ENCODE assay signal across 32 mouse cellular contexts in the genomic region with DNA sequence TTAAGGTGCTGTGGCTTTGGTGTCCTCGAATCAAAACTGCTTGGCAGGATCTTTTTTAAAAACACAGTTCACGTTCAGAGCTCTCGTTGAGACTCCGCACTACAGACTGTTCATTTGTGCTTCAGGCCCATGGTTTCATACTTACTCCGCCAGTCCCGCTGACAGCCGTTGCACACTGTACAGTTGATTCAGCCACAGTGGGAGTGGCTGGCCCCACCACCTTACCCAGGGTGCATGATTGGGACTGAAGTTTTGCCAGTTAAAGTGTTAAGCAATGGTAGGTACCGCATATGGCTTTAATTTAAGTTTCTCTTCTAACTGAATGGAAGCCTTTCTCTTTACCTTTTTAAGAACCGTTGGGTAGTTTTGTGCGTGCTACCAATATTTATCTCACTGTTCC. TPM values are rescaled to one million over a fixed set of nuclear protein-coding genes. Genes with fewer than 3 reads are reported as not detected.
DNase-seq lines count a peak whose midpoint lies in the region; ATAC-seq lines count a peak whose summit lies in the region.
"Had no signal": no experiment of that assay in that cellular context is flagged by ENCODE, and none has a peak within 500 bp of the region (broad histone marks: within the 10 kb centered on the region; RNA-seq: fewer than 3 reads in every experiment).

No protein-coding gene starts in this region.

- H3K4me2 ChIP-seq in embryonic facial prominence, embryonic 12.5 days (replicated peaks), result no peak overlapping the region
- H3K4me2 ChIP-seq in limb, embryonic 13.5 days (replicated peaks), result no peak overlapping the region
- H3K4me2 ChIP-seq in midbrain, embryonic 16.5 days (ENCODE audit: low read length), result no peak overlapping the region
- H3K4me2 ChIP-seq: forebrain, embryonic 12.5 days; heart, embryonic 11.5 days; hindbrain, embryonic 15.5 days; kidney, embryonic 15.5 days; liver, embryonic 11.5 days; lung, embryonic 15.5 days; midbrain, embryonic 13.5 days; neural tube, embryonic 15.5 days; stomach, embryonic 15.5 days had no signal

- peaks cover 31% of the 10 kb centered on the region for H3K36me3 ChIP-seq in embryonic facial prominence, embryonic 12.5 days
- H3K36me3 ChIP-seq in limb, embryonic 13.5 days, result peaks cover 43% of the 10 kb centered on the region
- peaks cover 13% of the 10 kb centered on the region for H3K36me3 ChIP-seq in midbrain, embryonic 16.5 days (ENCODE audit: control insufficient read depth, insufficient read depth, low read length)

- ATAC-seq in embryonic facial prominence, embryonic 12.5 days (ENCODE audit: insufficient number of reproducible peaks, insufficient read depth, low FRiP score, low TSS enrichment), result 0 out of 2 replicates have a peak, but pooled peaks have one; percentile 60
- ATAC-seq in limb, embryonic 13.5 days (ENCODE audit: low FRiP score, low read depth), result peak; percentile 85; the same call in 1 of the 2 replicates
- no peak for ATAC-seq in midbrain, embryonic 16.5 days
- ATAC-seq: forebrain, postnatal 0 days; inflammation-experienced regulatory T-cells, adult 6 months; midbrain, embryonic 13.5 days had no signal

- H3K4me1 ChIP-seq in embryonic facial prominence, embryonic 12.5 days, result no peaks in the 10 kb centered on the region
- peaks cover 33% of the 10 kb centered on the region for H3K4me1 ChIP-seq in limb, embryonic 13.5 days
- no peaks in the 10 kb centered on the region for H3K4me1 ChIP-seq in midbrain, embryonic 16.5 days (ENCODE audit: control insufficient read depth, insufficient read depth, low read length)
- H3K4me1 ChIP-seq: forebrain, embryonic 12.5 days; hindbrain, embryonic 10.5 days; hindbrain, embryonic 15.5 days; kidney, embryonic 15.5 days; lung, embryonic 15.5 days; midbrain, embryonic 13.5 days; neural tube, embryonic 15.5 days; stomach, embryonic 15.5 days had no signal

- no peak overlapping the region for H3K4me3 ChIP-seq in embryonic facial prominence, embryonic 12.5 days
- no peak overlapping the region for H3K4me3 ChIP-seq in limb, embryonic 13.5 days
- H3K4me3 ChIP-seq in midbrain, embryonic 16.5 days (ENCODE audit: low read depth, low read length), result no peak overlapping the region
- H3K4me3 ChIP-seq: erythroblast, embryonic 14.5 days; forebrain, embryonic 12.5 days; hindbrain, embryonic 10.5 days; hindbrain, embryonic 15.5 days; kidney, embryonic 15.5 days; left cerebral cortex, adult 2 months; lung, embryonic 15.5 days; megakaryocyte, embryonic 14.5 days; midbrain, embryonic 13.5 days; neural tube, embryonic 15.5 days; stomach, embryonic 15.5 days had no signal

- 0 out of 2 replicates have a peak overlapping the region, but pooled peaks have one; percentile 23 for H3K27ac ChIP-seq in embryonic facial prominence, embryonic 12.5 days
- peak overlapping the region; percentile 80 for H3K27ac ChIP-seq in limb, embryonic 13.5 days
- no peak overlapping the region for H3K27ac ChIP-seq in midbrain, embryonic 16.5 days (ENCODE audit: low read length)
- H3K27ac ChIP-seq: forebrain, embryonic 12.5 days; hindbrain, embryonic 10.5 days; hindbrain, embryonic 15.5 days; kidney, embryonic 15.5 days; left cerebral cortex, adult 2 months; lung, embryonic 15.5 days; midbrain, embryonic 13.5 days; neural tube, embryonic 15.5 days; stomach, embryonic 15.5 days had no signal

- H3K9me3 ChIP-seq in embryonic facial prominence, embryonic 12.5 days, result no peaks in the 10 kb centered on the region
- no peaks in the 10 kb centered on the region for H3K9me3 ChIP-seq in limb, embryonic 13.5 days
- H3K9me3 ChIP-seq in midbrain, embryonic 16.5 days (replicated peaks; ENCODE audit: control insufficient read depth, low read length, poor library complexity, severe bottlenecking), result no peaks in the 10 kb centered on the region
- H3K9me3 ChIP-seq: forebrain, embryonic 12.5 days; hindbrain, embryonic 10.5 days; hindbrain, embryonic 15.5 days; kidney, embryonic 15.5 days; lung, embryonic 15.5 days; megakaryocyte, embryonic 14.5 days; midbrain, embryonic 13.5 days; neural tube, embryonic 15.5 days; stomach, embryonic 15.5 days had no signal

- DNase-seq in fibroblast of lung, adult 2 months (ENCODE audit: low read depth), result peak; percentile 82
- no peak for DNase-seq in adipocyte (ENCODE audit: low spot score)
- no peak for DNase-seq in heart, postnatal 25 days (ENCODE audit: low spot score)
- DNase-seq in heart, postnatal 4 days, result no peak
- DNase-seq: adrenal gland, postnatal 14 days; B cell, adult 2 months; cerebellum, adult 11 months; cerebellum, adult 9-10 months; forebrain, postnatal 0 days; gastrocnemius, postnatal 10 days; kidney, adult 11 months; kidney, postnatal 25 days; retina, postnatal 1 day; right cerebral cortex, postnatal 14 days had no signal

- 56% methylated on average over 10 of the region's 10 CpGs for WGBS in embryonic facial prominence, embryonic 12.5 days
- 47% methylated on average over 10 of the region's 10 CpGs for WGBS in limb, embryonic 13.5 days
- WGBS in midbrain, embryonic 16.5 days, result 91% methylated on average over 10 of the region's 10 CpGs

- no peaks in the 10 kb centered on the region for H3K27me3 ChIP-seq in embryonic facial prominence, embryonic 12.5 days
- H3K27me3 ChIP-seq in limb, embryonic 13.5 days, result no peaks in the 10 kb centered on the region
- no peaks in the 10 kb centered on the region for H3K27me3 ChIP-seq in midbrain, embryonic 16.5 days (ENCODE audit: control insufficient read depth, insufficient read depth, low read depth, low read length)
- H3K27me3 ChIP-seq: forebrain, embryonic 12.5 days; hindbrain, embryonic 15.5 days; kidney, embryonic 15.5 days; lung, embryonic 15.5 days; megakaryocyte, embryonic 14.5 days; midbrain, embryonic 13.5 days; neural tube, embryonic 15.5 days; stomach, embryonic 15.5 days had no signal

- intact Hi-C loops in heart, postnatal 25 days (cut with DNase I), result no loop called here

- H3K9ac ChIP-seq in embryonic facial prominence, embryonic 12.5 days, result no peak overlapping the region
- H3K9ac ChIP-seq in limb, embryonic 13.5 days, result no peak overlapping the region
- no peak overlapping the region for H3K9ac ChIP-seq in midbrain, embryonic 16.5 days (ENCODE audit: low read depth, low read length)
- H3K9ac ChIP-seq: forebrain, embryonic 12.5 days; forebrain, postnatal 0 days; hindbrain, embryonic 15.5 days; kidney, embryonic 15.5 days; lung, embryonic 15.5 days; midbrain, embryonic 13.5 days; neural tube, embryonic 15.5 days; stomach, embryonic 15.5 days had no signal

RNA-seq across cellular contexts. Expression of a gene that starts 44.6 kb away (rescaled TPM):
- 58.9 and 63.3 TPM in 2 replicates for polyA plus RNA-seq in embryonic facial prominence, embryonic 12.5 days (2016; fragmentation: Nextera tagmentation; extraction: Ambion mirVana)
- polyA plus RNA-seq in limb, embryonic 13.5 days (2015; fragmentation: Nextera tagmentation; extraction: Ambion mirVana), result 57.8 and 61.7 TPM in 2 replicates
- 49.6 and 50.4 TPM in 2 replicates for polyA plus RNA-seq in midbrain, embryonic 16.5 days (2015; fragmentation: Nextera tagmentation; extraction: Ambion mirVana)
- 10 to 100 TPM; 17.8 to 18.7 TPM for total RNA-seq in heart, postnatal 25 days (2021)
- 10 to 100 TPM; 28.0 to 28.7 TPM for total RNA-seq in heart, postnatal 4 days (2021)

RNA-seq across cellular contexts. Expression of a gene that starts 45.4 kb away (rescaled TPM):
- 24.2 and 25.4 TPM in 2 replicates for polyA plus RNA-seq in embryonic facial prominence, embryonic 12.5 days (2016; fragmentation: Nextera tagmentation; extraction: Ambion mirVana)
- polyA plus RNA-seq in limb, embryonic 13.5 days (2015; fragmentation: Nextera tagmentation; extraction: Ambion mirVana), result 17.5 and 20.1 TPM in 2 replicates
- polyA plus RNA-seq in midbrain, embryonic 16.5 days (2015; fragmentation: Nextera tagmentation; extraction: Ambion mirVana), result 17.2 and 20.1 TPM in 2 replicates
- 10 to 100 TPM; 14.8 to 18.5 TPM for total RNA-seq in heart, postnatal 25 days (2021)
- total RNA-seq in heart, postnatal 4 days (2021), result 10 to 100 TPM; 20.4 to 22.1 TPM

RNA-seq across cellular contexts. Expression of a gene that starts 55.4 kb away (rescaled TPM):
- 0.49 and 0.71 TPM in 2 replicates for polyA plus RNA-seq in embryonic facial prominence, embryonic 12.5 days (2016; fragmentation: Nextera tagmentation; extraction: Ambion mirVana)
- polyA plus RNA-seq in limb, embryonic 13.5 days (2015; fragmentation: Nextera tagmentation; extraction: Ambion mirVana), result 2.5 and 2.8 TPM in 2 replicates
- polyA plus RNA-seq in midbrain, embryonic 16.5 days (2015; fragmentation: Nextera tagmentation; extraction: Ambion mirVana), result 1.9 and 3.9 TPM in 2 replicates
- total RNA-seq in heart, postnatal 25 days (2021), result not detected
- under 1 TPM in 1 of 2 experiments, not detected in 1; 0.19 TPM for total RNA-seq in heart, postnatal 4 days (2021)
- total RNA-seq: adrenal gland, postnatal 14 days had no signal
- polyA plus RNA-seq: erythroblast, embryonic 14.5 days; hindbrain, embryonic 10.5 days; inflammation-experienced regulatory T-cells, adult 6 months; liver, embryonic 11.5 days; liver, embryonic 16.5 days; lung, embryonic 15.5 days had no signal
